Mouse (Mus musculus): ENCODE data around the gene Adcy1.

DNA sequence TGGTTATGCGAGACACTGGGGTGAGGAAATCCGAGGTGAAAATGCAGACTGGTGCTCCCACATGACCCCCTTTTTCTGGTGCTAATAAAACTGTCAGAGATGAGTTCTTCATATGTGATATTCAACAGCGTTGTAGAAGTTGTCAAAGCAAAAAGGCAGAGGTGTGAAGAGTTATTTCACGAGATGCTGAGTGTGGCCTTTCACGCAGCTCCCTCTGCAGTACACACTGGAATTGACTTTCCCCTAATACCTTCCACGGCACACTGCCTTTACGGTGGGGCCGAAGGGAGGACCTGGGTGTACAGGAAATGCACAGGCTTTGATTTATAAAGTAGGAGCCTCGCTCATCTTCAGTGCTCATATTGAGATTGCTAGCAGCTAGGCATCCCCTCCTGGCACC, 129.8 kb downstream of the Adcy1 start:
- TF ChIP-seq POLR2A (IDR thresholded peaks at IDR 0.05; ENCODE audit: low read depth, low read length), result no peak
- no peak for TF ChIP-seq CTCF (conservative IDR thresholded peaks at IDR 0.05; ENCODE audit: insufficient read depth, insufficient read length, low read depth, low read length)
